Mouse (Mus musculus) forelimb bud, embryonic 11.5 days (tissue): ENCODE results near the gene E130114P18Rik.

ENCODE experiments used
- DNase-seq: peaks from one replicate; pipeline ENCODE4 v3.0.0-alpha.2; 2012; ENCODE audit warnings: low read depth, low spot score

The E130114P18Rik gene

DNA sequence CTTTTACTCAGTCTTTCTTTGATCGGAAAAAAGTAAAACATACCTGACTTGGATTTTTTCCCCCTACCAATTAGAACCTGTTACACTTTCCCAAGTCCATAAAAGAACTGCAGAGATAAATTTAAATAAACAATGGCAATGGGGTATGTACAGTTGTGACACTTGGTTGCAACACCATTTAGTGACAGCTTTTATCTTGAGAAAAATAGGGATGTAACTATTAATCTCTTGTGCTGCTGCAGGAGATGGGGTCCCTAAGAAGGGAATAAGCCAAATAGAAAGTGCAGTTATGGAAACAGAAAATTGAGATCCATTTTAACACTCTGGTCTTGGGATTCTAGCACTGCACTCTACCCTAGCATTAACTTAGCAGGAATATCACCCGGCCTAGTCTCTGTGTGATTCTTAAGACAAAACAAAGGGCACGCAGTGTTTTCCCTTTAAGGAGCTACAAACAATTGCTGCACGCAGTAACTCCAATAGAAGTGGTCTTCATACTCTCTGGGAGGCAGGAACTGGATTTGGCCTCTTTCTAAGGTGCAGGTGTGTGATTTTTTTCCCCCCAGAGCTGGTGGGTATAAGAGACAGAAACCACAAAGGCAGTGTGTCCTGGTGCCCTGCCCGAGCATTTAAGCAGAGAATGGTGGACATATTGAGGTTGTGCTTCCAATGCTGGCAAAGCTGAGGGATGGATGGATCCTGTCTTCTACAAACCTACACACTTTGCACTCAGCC is 25.4 kb downstream of the E130114P18Rik start:
- no peak for DNase-seq

DNA sequence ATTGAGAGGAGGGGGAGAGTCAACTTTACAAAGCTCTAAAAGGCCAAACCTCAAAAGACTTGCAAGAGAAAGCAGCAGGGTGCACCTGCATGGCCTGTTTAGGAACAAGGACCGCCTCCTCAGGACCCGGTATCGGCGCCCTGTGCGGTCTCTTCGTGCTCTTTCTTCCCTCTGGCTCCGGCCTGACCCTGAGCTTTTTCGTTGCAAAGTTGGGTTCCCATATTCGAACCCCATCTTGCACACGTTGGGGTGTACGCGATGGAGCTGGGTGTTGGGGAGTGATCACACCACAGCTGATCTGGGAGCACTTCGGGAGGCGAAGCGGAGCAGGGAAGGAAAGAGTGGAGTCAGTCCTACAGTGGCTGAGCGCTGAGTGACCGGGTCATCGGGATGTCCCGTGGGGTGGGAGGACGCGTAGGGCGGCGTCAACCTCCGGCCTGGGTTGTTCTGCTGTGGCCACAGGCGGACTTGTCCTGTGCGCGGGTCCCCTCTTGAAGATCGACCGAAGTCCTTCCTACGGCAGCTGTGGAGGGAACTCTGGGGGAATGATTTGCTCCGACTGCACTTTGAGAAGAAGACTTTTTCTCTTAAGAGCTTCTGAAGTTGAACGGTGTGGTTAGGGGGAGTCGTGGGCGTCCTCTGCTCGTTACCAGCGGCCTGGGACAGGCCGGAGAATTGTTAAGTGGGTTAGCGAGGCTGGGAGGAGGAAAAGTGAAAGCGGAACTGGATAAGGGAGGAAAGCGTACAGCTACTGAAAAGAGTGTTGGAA is 26.2 kb downstream of the E130114P18Rik start:
- no peak for DNase-seq

DNA sequence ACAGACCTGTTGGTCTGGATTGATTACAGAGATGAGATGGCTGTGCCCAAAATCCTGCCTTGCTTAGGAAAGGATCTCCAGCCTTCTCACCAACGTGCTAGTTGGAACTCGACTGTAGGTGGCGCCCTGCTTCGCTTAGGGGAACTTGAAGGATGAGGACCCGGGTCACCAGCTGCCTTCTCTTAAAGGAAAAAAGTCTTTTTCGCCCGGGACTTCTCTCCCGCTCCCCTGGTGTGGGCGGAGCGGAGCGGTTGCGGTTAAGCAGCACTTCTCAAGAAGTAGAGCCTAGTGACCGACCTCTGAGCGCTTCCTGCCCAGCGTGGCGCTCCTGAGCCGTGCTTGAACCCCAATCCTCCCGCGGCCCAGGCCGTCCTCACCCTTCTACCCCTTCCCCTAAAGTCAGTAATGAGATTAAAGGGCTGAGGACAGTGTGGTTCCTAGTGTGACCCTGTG is 26.8 kb downstream of the E130114P18Rik start:
- peak; percentile 93 for DNase-seq

DNA sequence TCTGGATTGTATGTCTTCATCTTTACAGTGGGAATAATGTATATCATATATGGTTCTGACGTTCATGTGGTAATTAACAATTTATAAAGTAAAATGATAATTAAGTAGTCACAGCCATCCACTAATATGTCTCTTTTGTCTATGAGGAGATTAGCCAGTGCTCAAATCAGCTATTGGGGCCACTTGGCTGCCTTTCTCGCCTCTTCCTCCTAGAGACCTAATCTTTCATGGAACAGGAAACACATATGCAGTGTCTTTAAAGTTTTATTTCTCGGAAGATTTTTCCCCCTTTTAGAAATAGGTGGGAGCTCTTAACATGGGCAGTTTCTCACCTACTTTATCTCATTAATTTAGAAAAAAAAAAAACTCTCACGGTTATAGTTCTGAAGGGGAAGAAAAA is 27.5 kb downstream of the E130114P18Rik start:
- DNase-seq: no peak

DNA sequence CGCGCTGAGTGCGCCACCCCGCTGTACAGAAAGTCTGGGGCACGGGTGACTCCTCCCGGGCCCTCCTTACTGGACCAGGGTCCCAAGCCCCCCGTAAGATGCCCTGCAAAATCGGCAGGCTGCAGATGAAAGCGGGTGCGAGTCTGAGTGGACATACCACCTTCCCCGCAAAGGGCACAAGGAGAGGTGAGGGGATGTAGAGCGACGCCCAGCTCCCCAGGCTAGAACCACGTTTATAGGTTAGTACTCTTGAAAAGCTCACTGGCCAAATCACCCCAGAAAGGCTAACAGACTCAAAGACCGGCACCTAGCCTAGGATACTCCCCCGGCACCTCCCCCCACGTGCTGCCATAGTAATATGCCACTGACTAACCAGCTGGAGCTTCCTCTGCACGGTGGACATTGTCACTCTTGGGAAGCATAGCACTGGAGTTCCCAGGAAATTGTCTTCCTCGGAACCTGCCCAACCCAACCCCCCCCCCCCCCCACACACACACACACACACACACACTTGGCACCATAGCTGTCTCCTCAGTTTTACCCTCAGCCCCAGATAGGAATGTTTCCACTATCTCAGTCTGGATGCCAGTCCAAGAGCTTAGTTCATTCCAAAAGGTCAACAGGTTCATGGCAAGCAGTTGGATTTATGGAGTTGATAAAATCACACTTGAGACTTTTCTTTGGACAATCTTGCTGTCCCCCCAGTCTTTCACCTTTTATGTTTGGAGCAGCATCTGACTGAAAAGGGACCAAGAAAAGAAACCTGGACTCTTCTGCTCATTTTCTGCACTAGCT is 31.6 kb downstream of the E130114P18Rik start:
- DNase-seq: no peak

DNA sequence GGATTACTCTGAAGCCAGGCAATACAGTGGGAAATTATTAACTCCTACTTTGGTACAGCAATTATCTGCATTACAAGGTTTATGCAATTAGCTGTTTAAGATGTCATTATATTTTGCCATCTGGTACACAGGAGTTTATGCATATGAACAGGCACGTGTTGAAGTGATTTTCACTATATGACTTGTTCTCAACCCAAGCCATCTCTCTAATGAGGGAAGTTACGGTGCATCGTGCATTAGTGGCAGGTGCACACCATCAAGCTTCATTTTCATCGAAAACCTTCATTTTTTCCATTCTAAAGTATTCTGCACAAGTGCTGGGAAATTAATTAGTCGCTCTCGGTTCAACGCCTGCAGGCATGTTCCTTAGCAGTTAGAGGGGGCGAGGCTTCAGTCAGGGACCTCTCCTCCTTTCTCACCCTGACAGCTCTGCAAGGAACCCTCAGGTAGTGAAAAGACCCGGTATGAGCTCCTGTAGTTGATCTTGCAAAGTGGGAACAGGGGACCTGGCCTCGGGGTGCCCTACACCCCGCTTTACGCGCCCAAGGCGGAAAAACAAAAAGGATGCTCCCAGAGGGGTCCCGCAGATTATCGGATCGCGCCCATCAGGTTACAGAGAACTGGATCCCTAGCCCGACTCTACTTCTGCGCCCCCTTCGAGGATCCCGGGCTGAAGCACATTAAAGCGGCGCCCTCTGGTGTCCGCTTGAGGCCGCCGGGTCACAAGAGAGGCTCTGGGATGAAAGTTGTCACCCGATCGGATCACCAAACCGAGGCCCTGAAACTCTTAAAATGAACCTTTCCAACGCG is 32.4 kb downstream of the E130114P18Rik start:
- peak; percentile 81 for DNase-seq

DNA sequence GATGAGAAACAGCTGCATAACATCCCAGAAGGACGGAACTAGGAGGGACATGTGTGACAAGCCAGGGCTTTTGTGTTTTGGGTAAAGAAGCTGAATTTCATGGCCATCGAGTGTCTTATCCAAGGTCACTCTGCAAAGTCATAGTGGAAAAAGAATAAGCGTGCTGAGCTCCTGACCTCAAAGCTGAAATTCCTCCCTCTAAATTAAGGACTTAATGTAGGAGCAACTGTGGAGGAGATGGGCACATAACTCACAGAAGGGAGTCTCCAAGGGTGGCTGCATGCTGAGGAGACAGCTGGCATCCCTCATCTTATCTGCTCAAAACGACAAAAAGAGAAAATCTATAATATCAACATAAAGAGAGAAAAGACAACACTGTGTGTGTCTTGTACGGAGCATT is 33.9 kb downstream of the E130114P18Rik start:
- DNase-seq: no peak

DNA sequence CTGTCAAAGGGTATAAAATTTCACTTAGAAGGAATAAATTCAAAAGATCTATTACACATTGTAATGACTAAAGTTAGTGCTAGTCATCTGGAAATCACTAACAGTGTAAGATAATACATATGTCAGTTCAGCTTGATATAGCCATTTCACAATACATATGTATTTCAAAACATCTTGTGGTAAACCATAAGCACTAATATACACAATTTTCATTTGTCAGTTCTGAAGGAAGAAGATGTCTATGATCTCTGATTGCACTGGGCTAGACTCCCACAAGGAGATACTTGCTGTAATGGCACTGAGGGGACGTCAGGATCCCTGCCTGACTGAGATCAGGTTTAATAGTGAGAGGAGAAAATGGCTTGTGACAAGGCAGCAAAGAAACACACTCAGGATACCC is 44.5 kb downstream of the E130114P18Rik start:
- no peak for DNase-seq

DNA sequence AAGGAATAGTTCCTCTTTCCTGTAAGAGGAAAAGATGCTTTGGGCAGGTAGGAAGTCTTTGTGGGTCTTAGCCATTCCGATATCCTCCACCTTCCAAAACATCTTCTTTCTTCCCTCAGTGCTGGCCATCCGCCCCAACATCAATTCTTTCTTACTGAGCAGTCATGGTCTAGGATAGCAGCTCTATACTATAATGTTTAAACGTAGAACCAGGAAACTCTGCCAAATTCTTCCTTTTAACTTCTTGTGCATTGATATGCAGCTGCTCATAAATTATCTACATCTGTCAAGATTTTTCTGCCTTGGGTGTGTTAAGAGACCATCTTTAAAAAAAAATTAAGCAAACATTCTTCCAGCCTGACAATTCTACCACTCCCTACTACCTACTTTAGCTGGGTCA is 47.5 kb downstream of the E130114P18Rik start:
- no peak for DNase-seq

DNA sequence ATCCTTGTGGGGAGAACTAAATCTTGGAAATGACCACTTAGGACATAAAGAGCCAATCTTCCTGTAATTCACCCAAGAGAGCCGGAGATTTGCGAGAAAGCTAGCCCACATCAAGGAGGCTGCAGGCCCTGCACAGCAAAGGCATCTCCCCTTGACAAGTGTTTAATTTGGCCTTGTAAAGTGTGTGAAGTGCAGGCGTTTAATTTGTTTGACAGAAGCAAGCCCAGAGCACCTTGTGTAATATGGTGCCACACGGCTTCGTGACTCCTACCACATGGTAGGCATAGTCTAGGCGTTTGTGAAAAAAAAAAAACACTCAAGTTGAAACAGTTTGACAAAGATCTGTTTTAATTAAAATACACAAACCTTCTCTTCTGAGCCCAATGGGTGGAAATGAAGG is 47.9 kb downstream of the E130114P18Rik start:
- no peak for DNase-seq

DNA sequence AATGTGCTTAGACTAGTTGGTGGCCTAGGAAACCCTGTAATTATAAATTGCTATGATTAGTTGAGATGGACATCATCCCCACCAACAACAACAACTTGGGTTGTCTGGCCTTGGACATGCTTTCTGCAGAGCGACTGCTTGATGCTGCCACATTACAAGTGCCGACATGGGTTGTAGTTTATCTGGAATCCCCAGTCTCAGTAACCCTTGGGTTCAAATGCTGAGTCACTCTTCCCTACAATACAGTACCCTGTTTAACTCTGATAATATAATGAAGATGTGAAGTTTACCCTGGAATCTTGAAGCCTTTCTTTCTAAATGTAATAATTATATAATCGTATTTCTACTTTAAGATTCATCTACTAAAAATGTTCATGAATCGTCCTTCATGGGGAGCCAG is 49.4 kb downstream of the E130114P18Rik start:
- no peak for DNase-seq

DNA sequence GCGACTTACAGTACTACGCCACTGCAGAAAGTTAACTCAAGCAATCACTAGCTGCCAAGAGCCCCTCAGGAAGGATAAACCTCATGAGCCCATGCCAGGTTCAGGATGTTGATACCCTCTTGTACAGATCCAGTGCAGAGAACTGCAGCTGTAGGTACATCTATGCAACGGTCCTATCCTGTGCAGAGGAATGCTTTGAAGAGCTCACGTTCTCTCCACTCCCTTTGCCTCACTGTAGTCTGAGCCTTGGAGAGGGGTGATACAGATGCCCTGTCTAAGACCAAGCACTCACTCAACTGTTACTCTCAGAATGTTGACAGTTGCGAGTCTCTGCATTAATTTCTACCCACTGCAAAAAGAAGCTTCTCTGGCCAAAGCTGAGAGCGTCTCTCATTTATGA is 54.5 kb downstream of the E130114P18Rik start:
- DNase-seq: no peak

DNA sequence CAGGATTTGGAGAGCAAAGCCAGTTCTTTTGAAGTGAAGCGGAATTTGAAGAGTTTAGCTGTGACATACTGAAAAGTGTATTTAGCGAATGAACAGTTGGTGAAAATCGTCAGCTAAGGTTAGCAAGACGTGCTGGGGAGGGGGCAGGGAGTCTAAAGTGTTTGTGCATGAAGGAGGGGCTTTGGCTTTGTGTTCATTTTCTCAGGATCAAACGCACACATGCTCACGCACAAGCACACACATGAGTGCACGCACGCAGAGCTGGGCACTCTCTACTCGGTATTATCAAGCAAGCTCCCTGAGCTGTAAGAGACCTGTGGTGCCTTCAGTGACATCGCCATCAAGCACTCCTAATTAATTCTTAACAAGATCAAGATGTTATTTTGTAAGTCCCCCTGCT is 55.2 kb downstream of the E130114P18Rik start:
- DNase-seq: no peak

DNA sequence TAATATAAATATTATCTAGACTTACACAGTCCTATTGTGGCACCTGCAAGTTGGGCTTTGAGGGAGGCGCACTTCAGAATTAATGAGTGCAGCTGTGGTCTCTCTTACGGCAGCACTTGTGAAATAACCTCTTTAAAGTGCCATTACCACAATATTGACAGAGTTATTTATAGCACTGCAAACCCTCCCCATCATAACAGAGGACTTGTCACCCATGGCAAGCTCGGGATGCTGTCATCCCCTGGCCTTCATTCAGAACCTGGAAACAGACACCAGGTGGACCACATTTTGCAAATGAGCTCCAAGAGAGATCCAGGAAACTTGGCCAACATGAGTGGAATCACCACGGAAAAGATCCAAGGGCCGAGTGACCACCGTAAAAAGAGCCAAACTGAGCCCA is 63.3 kb downstream of the E130114P18Rik start:
- DNase-seq: no peak

DNA sequence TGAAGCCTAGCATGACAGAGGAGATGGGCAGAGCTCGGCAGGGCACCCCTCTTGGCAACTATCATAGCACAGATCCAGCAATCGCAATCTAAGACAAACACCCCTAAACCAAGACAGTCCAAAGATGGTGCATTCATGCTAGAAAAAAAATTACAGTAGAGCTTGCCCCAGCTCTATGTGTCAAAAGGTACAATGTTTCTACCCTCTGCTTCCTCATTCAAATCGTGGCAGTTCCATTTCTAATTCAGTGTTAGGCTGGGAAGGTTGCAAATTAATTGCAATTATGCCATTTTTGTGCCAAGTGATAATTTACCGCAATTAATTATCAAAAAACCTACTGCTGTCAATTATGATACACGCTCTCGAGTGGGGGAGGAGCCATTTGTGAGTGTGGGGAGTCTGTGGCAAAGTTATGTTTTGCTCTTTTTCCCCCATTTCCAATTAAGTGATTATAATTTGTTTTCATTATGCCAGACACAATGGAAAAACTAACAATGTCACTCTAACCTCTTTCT is 63.7 kb downstream of the E130114P18Rik start:
- no peak for DNase-seq

DNA sequence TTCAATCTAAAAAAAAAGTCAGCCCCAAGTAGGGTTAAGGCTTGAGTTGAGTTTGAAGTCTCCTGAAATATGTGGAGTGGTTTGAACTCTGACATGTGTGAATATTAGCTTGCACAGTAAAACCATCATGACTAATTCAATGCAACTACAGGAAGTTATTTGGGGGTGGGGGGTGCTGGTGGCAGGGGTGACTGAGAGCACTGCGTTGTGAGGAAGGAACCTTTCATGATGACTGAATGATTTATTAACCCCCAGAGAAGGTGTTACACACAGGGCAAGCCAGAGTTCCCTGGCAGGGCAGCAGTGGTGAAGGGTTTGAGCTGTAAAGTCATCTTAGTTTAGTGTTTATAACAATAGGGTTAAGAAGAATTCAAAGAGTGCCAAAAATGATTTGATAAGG is 65.3 kb downstream of the E130114P18Rik start:
- DNase-seq: peak; percentile 50

DNA sequence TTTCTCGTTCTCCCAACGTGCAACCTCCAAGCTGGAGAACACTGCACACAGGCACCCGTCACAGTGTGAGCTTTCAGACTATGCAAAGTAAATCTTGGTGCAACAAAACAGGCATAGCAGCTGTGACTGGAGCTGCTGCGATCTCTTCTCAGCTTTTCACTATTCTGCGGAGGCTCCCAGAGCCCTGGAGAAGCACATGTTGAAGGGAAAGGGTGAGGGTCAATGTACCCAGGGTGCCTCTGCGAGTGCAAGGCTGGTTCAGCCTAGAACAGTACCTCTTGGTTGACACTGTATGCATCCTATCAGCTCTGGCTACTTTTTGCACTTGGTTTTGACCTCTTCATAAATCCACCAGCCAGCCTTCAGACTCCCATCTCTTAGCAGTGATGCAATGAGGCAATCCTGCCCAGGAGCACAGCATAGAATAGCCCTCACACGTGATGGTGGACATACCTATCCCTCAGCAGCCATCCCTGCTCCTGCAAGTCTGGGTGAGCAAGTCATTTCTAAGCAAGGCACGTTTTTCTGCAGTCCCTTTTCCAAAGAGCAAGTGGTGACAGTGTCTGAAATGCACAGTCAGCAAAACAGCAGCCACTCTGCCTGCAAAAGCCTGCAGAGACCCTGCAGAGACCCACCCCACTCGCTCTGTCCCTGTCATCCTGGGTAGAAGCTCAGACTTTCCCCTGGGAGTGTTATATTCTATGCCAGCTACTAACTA is 67.7 kb downstream of the E130114P18Rik start:
- no peak for DNase-seq

DNA sequence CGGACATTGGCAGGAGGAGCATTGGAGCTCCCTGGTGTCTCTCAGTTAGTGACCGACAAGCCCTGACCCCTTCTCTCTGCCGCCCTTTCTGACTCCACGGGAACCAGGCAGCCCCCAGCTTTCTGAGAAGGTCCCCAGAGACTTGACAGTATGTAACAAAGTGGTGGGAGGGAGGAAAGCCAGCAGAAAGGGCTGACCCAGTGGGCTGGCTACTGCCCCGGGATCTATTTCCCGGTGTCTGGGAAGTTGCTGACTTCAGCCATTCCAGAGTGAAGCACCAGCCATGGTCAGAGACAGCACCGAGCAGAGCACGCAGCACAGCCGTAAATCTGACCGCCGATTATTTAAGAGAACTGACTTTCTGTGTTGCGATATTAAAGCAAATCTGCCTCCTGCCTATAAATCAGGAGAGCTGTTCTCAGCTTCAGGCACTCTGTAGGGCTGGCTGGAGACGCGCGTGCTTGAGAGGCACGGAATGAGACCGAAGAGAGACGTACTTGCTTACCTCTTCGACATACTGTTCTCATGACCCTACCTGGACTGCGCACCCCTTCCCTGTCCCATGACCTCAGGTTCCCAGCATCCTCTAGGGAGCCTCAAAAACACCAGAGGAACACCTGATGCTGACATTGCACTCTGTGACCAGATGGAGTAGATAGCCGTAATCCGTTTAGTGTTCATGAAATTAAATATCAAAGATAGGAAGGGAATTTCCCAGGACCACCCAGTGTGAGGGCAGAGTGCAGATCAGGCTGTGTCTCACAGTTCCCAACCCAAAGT is 70.3 kb downstream of the E130114P18Rik start:
- DNase-seq: no peak

DNA sequence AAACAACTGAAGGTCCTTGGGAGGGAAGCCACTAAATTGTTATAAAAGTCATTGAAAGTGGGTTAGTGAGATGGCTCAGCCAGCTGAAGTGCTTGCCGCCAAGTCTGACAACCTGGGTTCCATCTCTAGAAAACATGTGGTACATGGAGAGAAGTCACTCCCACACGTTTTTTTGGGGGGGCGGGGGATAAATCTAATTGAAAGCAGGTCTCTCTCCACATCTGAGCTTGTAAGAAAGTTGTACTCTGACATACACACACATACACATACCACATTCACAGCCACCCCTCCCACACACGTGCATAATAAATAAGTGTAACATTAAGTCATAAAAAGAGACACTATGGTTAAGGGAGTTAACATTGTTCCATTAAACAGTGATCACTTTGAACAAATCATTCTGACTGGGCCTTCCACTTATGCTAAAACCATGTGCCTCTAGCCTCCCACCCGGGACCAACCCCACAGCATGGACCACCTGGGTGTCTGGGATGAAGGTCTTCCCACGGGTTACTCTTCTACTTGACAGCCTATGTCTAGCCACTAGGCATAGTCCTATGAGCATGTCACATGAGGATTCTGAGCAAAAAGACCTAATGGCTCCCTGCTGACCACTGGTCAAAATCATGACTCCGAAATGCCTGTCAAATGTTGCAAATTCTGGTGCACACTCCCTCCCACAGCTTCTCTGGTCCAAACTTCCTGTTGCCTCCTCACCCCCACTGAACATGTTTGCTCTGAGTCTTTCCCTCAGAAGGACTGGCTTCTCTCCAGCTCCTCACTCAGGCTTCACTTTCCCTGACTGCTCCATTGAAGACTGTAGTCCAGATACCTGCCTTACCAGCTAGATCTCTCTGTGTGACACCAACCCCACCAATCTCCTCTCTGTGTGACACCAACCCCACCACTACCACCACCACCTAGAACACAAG is 80.9 kb downstream of the E130114P18Rik start:
- DNase-seq: no peak
